In the genomic region with DNA sequence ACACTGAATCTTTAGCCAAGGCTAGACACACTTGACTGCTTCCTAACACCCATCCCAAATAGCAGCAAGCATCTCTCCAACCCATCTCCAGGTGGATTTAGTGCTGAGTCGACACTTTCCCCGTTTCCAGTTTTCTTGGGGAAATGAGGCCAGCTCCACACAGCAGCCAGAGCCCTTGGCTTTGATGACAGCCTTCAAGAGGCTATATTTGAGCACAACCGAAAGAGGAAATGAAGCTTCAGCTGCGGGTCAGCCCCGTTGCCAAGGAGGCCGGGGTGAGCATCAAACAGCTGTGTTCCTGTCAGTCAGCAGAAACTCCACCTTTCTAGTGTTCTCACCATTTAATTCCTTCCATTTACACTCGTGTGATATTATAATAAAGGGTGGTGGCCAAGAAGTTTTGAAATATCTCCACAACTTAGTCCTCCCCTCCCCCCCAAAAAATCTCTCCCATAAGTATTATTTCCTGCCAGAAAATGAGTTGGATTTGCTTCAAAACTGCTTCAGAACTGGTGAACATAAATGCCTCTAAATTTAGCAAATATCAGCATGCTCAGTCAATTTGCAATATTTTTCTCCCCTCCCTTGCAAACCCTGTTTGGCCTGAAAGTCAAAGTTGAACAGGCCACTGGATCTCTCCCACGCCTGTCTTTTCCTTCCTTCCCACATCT, we compare ENCODE assay signal across 9 mouse cellular contexts.
A peak's percentile ranks its signal among the peaks of the same experiment; 100 is the strongest.
DNase-seq lines count a peak whose midpoint lies in the region; ATAC-seq lines count a peak whose summit lies in the region.
"Had no signal": no experiment of that assay in that cellular context is flagged by ENCODE, and none has a peak within 500 bp of the region (broad histone marks: within the 10 kb centered on the region; RNA-seq: fewer than 3 reads in every experiment).

No protein-coding gene starts in this region.

- no peaks in the 10 kb centered on the region for H3K36me3 ChIP-seq in hindbrain, embryonic 13.5 days

- peak; percentile 32 for DNase-seq in layer of hippocampus, adult 11-12 months (ENCODE audit: low spot score)
- no peak for DNase-seq in layer of hippocampus, postnatal 36 days
- peak; percentile 46 to 62 for DNase-seq in gastrocnemius, adult 8-10 months (ENCODE audit: low spot score in 2 of 2)
- peak; percentile 47 for DNase-seq in kidney, adult 9 months
- DNase-seq in natural killer cell, adult 2 months (ENCODE audit: low spot score in 2 of 2) = peak; percentile 4 to 50
- no peak for DNase-seq in cerebellum, postnatal 25 days

- H3K27me3 ChIP-seq in hindbrain, embryonic 13.5 days = no peaks in the 10 kb centered on the region

- no peak overlapping the region for H3K27ac ChIP-seq in hindbrain, embryonic 13.5 days
- H3K27ac ChIP-seq: macrophage had no signal

- WGBS in hindbrain, embryonic 13.5 days = 79% methylated on average over 8 of the region's 8 CpGs

- no peak for ATAC-seq in inflammation-experienced regulatory T-cells, adult 6 months
- ATAC-seq in hindbrain, embryonic 13.5 days (ENCODE audit: low FRiP score) = no peak

- H3K9ac ChIP-seq in hindbrain, embryonic 13.5 days = no peak overlapping the region

- H3K4me3 ChIP-seq in hindbrain, embryonic 13.5 days = no peak overlapping the region

- H3K4me1 ChIP-seq in hindbrain, embryonic 13.5 days (replicated peaks) = 0 out of 2 replicates have a peak, but pooled peaks cover 3% of the 10 kb centered on the region

- H3K9me3 ChIP-seq in hindbrain, embryonic 13.5 days = peaks cover 9% of the 10 kb centered on the region

- no peak overlapping the region for H3K4me2 ChIP-seq in hindbrain, embryonic 13.5 days

Comparison
In these comparisons a context has a peak if more than half of its experiments do, and no peak if none do; other contexts are left out.
1. DNase-seq: peak in layer of hippocampus, adult 11-12 months (single experiment), gastrocnemius, adult 8-10 months (2 of 2), kidney, adult 9 months (single experiment) and natural killer cell, adult 2 months (2 of 2); none in layer of hippocampus, postnatal 36 days (0 of 2) and cerebellum, postnatal 25 days (0 of 2).